Mouse (Mus musculus): Measurements from ENCODE around the gene Npnt. TPM values are rescaled to one million over a fixed set of nuclear protein-coding genes. Genes with fewer than 3 reads are reported as not detected.

Npnt gene
- polyA plus RNA-seq, 1 experiment from 2014 or later = 45.3 TPM

DNA sequence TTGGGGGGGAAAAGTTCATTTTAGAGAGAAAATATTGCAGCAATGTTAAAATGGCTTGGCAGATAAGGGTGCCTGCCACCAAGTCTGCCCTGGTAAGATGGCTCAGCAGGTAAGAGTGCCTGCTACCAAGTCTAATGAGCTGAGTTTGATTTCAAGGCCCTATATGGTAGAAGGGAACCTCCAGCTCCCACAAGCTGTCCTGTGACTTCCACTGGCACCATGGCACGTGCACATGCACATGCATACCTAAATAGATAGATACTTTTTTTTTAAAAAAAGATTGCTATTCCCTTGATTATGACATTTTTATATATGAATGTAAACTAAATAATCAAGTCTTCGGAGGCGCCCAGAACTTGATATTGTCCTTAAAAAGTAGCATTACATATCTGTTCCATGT lies 30.3 kb downstream of the Npnt start:
- Histone ChIP-seq H3K4me1 (replicated peaks; ENCODE audit: control insufficient read depth, insufficient read depth, low read length) (no peaks in the 10 kb centered on the region), H3K4me2 (ENCODE audit: low read length) (no peak overlapping the region), H3K36me3 (ENCODE audit: control insufficient read depth, insufficient read depth, low read length) (no peaks in the 10 kb centered on the region), H3K27ac (ENCODE audit: low read depth) (no peak overlapping the region), H3K9me3 (ENCODE audit: control insufficient read depth, low read length) (no peaks in the 10 kb centered on the region), H3K4me3 (ENCODE audit: low read depth, low read length) (no peak overlapping the region), H3K9ac (ENCODE audit: low read length) (no peak overlapping the region), H3K27me3 (replicated peaks; ENCODE audit: control insufficient read depth, insufficient read depth, low read length) (no peaks in the 10 kb centered on the region)
- 91% methylated on average over 3 of the region's 3 CpGs for WGBS
- no peak for DNase-seq (ENCODE audit: low spot score)
- ATAC-seq (replicated peaks; ENCODE audit: low FRiP score, low TSS enrichment, low read depth) = no peak

DNA sequence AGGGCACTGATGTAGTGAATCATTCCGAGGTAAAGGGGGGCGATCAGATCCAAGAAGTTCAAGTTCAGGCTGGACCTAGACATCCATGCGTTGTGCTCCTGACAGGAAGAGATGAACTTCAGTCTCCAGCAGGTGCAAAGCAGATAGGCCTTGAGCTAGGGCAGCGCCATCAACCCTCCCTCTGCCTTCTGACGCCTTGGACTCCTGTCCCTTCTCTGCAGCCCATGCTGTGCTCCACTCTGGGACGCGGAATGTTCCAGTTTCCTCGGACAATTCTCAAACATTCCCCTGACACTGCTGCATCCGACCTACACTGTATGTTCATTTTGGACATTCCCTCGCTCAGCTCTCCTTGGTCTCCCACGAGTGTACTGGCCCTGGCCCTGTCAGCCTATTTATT lies 30.9 kb downstream of the Npnt start:
- 90% methylated on average over 11 of the region's 11 CpGs for WGBS
- Histone ChIP-seq H3K27me3 (replicated peaks; ENCODE audit: control insufficient read depth, insufficient read depth, low read length) (no peaks in the 10 kb centered on the region), H3K27ac (ENCODE audit: low read depth) (no peak overlapping the region)

DNA sequence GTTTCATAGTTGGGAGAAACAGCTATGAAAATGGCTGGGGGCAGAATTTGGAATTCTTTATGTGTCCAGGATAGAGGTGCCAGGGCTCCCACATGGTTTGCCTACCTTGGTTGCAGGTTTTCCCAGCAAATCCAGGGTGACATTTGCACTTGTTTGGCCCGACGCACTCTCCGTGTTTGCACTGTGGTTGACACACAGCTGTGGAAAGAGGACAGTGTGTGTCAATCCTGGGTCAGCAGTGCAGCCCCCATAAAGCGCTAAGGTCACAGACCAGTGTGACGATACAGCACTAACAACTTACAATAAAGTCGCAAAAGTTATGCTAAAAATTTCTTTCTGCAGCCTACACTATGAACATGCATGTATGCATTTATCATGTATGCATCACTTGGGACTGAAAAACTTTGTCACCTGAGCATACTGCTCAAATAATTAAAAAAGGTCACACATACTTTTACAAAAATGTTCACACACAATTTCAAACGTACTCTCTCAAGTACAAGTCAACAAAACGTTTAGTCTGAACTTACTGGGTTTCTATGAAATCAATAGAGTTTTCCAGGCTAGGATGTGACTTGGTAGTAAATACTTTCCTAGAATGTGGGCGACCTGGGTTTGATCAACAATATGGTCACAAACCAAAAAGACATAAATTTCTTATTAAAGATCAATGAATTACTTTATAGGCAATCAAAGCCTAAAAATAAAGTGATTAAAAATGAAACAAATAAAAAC lies 32.6 kb downstream of the Npnt start:
- Histone ChIP-seq H3K4me2 (ENCODE audit: low read length) (no peak overlapping the region), H3K4me1 (replicated peaks; ENCODE audit: control insufficient read depth, insufficient read depth, low read length) (no peaks in the 10 kb centered on the region), H3K36me3 (ENCODE audit: control insufficient read depth, insufficient read depth, low read length) (no peaks in the 10 kb centered on the region), H3K9ac (ENCODE audit: low read length) (no peak overlapping the region), H3K4me3 (ENCODE audit: low read depth, low read length) (no peak overlapping the region), H3K9me3 (ENCODE audit: control insufficient read depth, low read length) (no peaks in the 10 kb centered on the region), H3K27me3 (replicated peaks; ENCODE audit: control insufficient read depth, insufficient read depth, low read length) (no peaks in the 10 kb centered on the region), H3K27ac (ENCODE audit: low read depth) (no peak overlapping the region)
- DNase-seq (ENCODE audit: low spot score) = no peak
- WGBS = 82% methylated on average over 9 of the region's 9 CpGs
- ATAC-seq (replicated peaks; ENCODE audit: low FRiP score, low TSS enrichment, low read depth) = no peak

More for the DNA sequence above, 30.9 kb downstream of the Npnt start:
- Histone ChIP-seq H3K36me3 (ENCODE audit: control insufficient read depth, insufficient read depth, low read length) (no peaks in the 10 kb centered on the region), H3K9me3 (ENCODE audit: control insufficient read depth, low read length) (no peaks in the 10 kb centered on the region), H3K9ac (ENCODE audit: low read length) (no peak overlapping the region), H3K4me1 (replicated peaks; ENCODE audit: control insufficient read depth, insufficient read depth, low read length) (no peaks in the 10 kb centered on the region), H3K4me3 (ENCODE audit: low read depth, low read length) (no peak overlapping the region), H3K4me2 (ENCODE audit: low read length) (no peak overlapping the region)
- DNase-seq (ENCODE audit: low spot score) (no peak), ATAC-seq (replicated peaks; ENCODE audit: low FRiP score, low TSS enrichment, low read depth) (no peak)

DNA sequence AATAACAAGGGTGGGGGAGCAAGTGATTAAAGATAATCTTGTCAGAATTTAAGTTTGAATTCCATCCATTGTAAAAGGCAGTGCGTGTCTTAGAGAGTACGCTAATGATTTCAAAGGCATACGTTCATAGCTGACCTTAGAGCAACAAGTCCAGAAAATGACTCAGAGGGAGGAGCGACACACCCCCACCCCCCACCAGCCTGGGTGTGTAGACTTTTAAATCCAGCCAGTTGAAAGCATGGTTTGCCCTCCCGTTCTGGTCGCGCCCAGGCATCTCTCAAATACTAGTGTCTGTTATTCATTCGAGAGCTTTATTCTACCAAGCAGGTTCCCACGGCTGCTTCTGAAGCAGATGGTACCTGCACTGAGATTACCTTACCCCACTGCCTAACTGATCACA lies 34.4 kb downstream of the Npnt start:
- no peaks in the 10 kb centered on the region for H3K36me3 ChIP-seq (ENCODE audit: control insufficient read depth, insufficient read depth, low read length)
- 82% methylated on average over 9 of the region's 9 CpGs for WGBS
- no peak overlapping the region for H3K9ac ChIP-seq (ENCODE audit: low read length)
- H3K4me1 ChIP-seq (replicated peaks; ENCODE audit: control insufficient read depth, insufficient read depth, low read length) = no peaks in the 10 kb centered on the region
- no peak overlapping the region for H3K27ac ChIP-seq (ENCODE audit: low read depth)
- ATAC-seq (replicated peaks; ENCODE audit: low FRiP score, low TSS enrichment, low read depth) = no peak
- H3K4me2 ChIP-seq (ENCODE audit: low read length) = no peak overlapping the region
- no peaks in the 10 kb centered on the region for H3K27me3 ChIP-seq (replicated peaks; ENCODE audit: control insufficient read depth, insufficient read depth, low read length)
- no peak for DNase-seq (ENCODE audit: low spot score)
- H3K4me3 ChIP-seq (ENCODE audit: low read depth, low read length) = no peak overlapping the region
- no peaks in the 10 kb centered on the region for H3K9me3 ChIP-seq (ENCODE audit: control insufficient read depth, low read length)

DNA sequence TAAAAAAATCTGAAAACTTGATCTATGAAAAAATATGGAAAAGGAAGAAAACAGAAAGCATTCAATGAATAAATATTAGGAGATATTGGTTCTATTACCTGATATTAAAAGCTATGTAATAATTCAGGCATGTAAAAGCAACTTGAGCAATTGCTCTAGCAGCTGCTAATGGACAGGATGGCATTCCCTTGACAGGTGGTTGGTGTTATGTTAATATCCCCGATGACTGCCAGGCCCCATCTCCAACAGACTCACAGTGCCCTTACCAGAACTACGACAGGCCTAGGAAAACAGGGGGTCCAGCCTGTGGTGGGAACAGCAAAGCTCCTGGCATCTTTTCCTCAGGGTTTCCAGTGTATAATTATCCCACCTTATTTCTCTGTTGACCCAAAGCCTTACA lies 37.7 kb downstream of the Npnt start:
- ATAC-seq (replicated peaks; ENCODE audit: low FRiP score, low TSS enrichment, low read depth) (no peak), DNase-seq (ENCODE audit: low spot score) (no peak)
- H3K27me3 ChIP-seq (replicated peaks; ENCODE audit: control insufficient read depth, insufficient read depth, low read length) = no peaks in the 10 kb centered on the region
- H3K4me1 ChIP-seq (replicated peaks; ENCODE audit: control insufficient read depth, insufficient read depth, low read length) = no peaks in the 10 kb centered on the region; the same call in 1 of the 2 replicates
- no peak overlapping the region for H3K9ac ChIP-seq (ENCODE audit: low read length)
- no peak overlapping the region for H3K27ac ChIP-seq (ENCODE audit: low read depth)
- H3K4me3 ChIP-seq (ENCODE audit: low read depth, low read length) = no peak overlapping the region
- no peak overlapping the region for H3K4me2 ChIP-seq (ENCODE audit: low read length)
- H3K36me3 ChIP-seq (ENCODE audit: control insufficient read depth, insufficient read depth, low read length) = no peaks in the 10 kb centered on the region
- 71% methylated on average over 2 of the region's 2 CpGs for WGBS
- no peaks in the 10 kb centered on the region for H3K9me3 ChIP-seq (ENCODE audit: control insufficient read depth, low read length)

DNA sequence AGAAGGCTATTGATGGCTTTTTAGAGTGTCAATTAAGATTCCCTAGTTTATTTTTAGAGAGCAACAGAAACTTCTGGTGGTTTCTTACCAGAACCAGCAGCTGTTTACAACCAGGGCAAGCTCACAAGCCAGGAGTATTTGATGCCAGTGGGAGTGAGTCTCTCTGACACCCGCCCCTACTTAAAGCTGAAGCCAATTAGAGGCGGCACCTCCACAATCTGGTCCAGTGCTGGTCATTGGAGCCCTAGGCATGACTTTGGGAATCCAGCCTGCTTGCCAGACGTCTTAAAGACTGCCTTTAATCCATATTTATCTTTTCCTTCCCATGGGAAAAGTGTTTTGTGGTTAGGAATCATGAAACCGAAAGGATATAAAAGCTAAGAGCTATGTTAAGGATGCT lies 38.4 kb downstream of the Npnt start:
- H3K27ac ChIP-seq (ENCODE audit: low read depth) = no peak overlapping the region
- H3K4me2 ChIP-seq (ENCODE audit: low read length) = no peak overlapping the region
- no peaks in the 10 kb centered on the region; the same call in 1 of the 2 replicates for H3K4me1 ChIP-seq (replicated peaks; ENCODE audit: control insufficient read depth, insufficient read depth, low read length)
- H3K27me3 ChIP-seq (replicated peaks; ENCODE audit: control insufficient read depth, insufficient read depth, low read length) = no peaks in the 10 kb centered on the region
- DNase-seq (ENCODE audit: low spot score) (no peak), ATAC-seq (replicated peaks; ENCODE audit: low FRiP score, low TSS enrichment, low read depth) (no peak)
- no peak overlapping the region for H3K4me3 ChIP-seq (ENCODE audit: low read depth, low read length)
- no peak overlapping the region for H3K9ac ChIP-seq (ENCODE audit: low read length)
- whole genome bisulfite sequencing = 63% methylated on average over 4 of the region's 4 CpGs
- no peaks in the 10 kb centered on the region for H3K9me3 ChIP-seq (ENCODE audit: control insufficient read depth, low read length)
- H3K36me3 ChIP-seq (ENCODE audit: control insufficient read depth, insufficient read depth, low read length) = no peaks in the 10 kb centered on the region

DNA sequence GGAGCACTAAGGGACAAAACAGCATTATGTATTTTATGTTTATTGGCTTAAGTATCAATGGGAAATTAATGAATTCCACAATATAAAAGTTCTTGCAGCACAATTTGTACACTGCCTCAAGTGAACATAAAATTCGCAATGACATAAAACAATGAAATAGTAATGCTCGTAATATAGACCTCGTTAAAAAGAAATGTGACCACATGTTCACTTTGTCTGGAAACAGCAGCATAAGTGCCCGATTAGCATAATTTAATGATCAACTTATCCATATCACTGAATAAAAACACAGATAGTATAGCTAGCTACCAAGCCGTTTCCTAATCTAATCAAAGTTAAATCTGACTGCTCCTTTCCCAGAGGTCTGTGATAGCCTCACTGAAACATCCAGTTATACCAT lies 39.4 kb downstream of the Npnt start:
- ATAC-seq (replicated peaks; ENCODE audit: low FRiP score, low TSS enrichment, low read depth) (no peak), DNase-seq (ENCODE audit: low spot score) (no peak)
- H3K27ac ChIP-seq (ENCODE audit: low read depth) = no peak overlapping the region
- no peaks in the 10 kb centered on the region for H3K9me3 ChIP-seq (ENCODE audit: control insufficient read depth, low read length)
- H3K36me3 ChIP-seq (ENCODE audit: control insufficient read depth, insufficient read depth, low read length) = no peaks in the 10 kb centered on the region
- 87% methylated on average over 5 of the region's 5 CpGs for WGBS
- no peaks in the 10 kb centered on the region; the same call in 1 of the 2 replicates for H3K4me1 ChIP-seq (replicated peaks; ENCODE audit: control insufficient read depth, insufficient read depth, low read length)
- no peak overlapping the region for H3K4me2 ChIP-seq (ENCODE audit: low read length)
- H3K27me3 ChIP-seq (replicated peaks; ENCODE audit: control insufficient read depth, insufficient read depth, low read length) = no peaks in the 10 kb centered on the region
- no peak overlapping the region for H3K4me3 ChIP-seq (ENCODE audit: low read depth, low read length)
- no peak overlapping the region for H3K9ac ChIP-seq (ENCODE audit: low read length)

DNA sequence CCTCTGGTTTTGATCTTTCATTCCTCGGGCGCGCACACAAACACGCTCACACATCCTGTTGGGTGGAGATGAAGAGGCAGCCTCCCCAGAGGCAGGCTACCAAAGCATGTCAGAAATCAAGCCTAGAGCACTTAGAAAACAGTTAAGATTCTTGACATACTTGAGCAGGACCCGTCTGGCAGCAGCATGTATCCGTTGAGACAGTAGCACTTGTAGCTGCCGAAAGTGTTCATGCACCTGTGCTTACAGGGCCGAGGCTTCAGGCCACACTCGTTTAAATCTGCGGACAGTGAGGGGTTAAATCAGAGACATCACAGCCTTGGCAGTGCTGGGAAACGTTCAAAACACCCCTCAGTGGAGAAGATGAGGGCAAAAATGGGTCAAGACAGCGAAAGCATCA lies 40.4 kb downstream of the Npnt start:
- no peaks in the 10 kb centered on the region; the same call in 1 of the 2 replicates for H3K4me1 ChIP-seq (replicated peaks; ENCODE audit: control insufficient read depth, insufficient read depth, low read length)
- H3K27ac ChIP-seq (ENCODE audit: low read depth) = no peak overlapping the region
- WGBS = 37% methylated on average over 12 of the region's 12 CpGs
- no peaks in the 10 kb centered on the region for H3K36me3 ChIP-seq (ENCODE audit: control insufficient read depth, insufficient read depth, low read length)
- H3K9ac ChIP-seq (ENCODE audit: low read length) = no peak overlapping the region
- DNase-seq (ENCODE audit: low spot score) = no peak
- ATAC-seq (replicated peaks; ENCODE audit: low FRiP score, low TSS enrichment, low read depth) = no peak
- no peak overlapping the region for H3K4me2 ChIP-seq (ENCODE audit: low read length)
- no peaks in the 10 kb centered on the region for H3K27me3 ChIP-seq (replicated peaks; ENCODE audit: control insufficient read depth, insufficient read depth, low read length)
- H3K9me3 ChIP-seq (ENCODE audit: control insufficient read depth, low read length) = no peaks in the 10 kb centered on the region
- no peak overlapping the region for H3K4me3 ChIP-seq (ENCODE audit: low read depth, low read length)

DNA sequence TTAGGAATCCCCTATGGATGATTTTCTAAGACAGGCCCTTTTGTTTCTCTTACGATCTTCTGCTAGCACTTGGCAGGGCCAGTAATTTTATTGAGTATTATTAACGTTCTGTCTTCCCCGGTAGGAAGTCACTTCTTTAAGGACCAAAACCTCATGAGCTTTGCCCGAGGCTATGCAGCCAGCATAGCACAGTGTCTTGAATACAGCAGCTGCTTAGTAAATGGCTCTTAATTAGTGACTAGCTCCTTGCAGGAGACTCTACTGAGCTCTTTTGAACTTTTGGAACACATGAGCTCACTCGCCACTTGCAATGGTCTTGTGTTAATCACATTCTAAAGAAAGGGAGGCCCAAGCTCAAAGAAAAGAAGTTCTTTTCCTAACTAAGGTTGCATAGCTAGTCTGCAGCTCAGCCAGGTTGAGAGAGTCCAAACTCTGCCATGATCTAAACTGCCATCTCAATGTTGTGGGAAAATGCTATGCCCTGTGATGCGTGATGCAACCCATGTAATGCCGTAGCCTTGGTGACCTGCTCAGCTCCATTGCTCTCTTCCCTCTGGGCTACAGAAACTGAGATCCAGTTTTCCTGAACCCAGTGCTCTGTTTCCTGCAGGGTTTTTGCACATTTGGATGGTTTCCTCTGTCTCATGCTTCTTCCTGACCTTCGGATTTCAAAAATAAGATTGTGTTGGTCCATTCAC lies 42.4 kb downstream of the Npnt start:
- Histone ChIP-seq H3K9ac (ENCODE audit: low read length) (no peak overlapping the region), H3K4me3 (ENCODE audit: low read depth, low read length) (no peak overlapping the region), H3K36me3 (ENCODE audit: control insufficient read depth, insufficient read depth, low read length) (no peaks in the 10 kb centered on the region), H3K27ac (ENCODE audit: low read depth) (no peak overlapping the region), H3K4me2 (ENCODE audit: low read length) (no peak overlapping the region), H3K27me3 (replicated peaks; ENCODE audit: control insufficient read depth, insufficient read depth, low read length) (no peaks in the 10 kb centered on the region), H3K9me3 (ENCODE audit: control insufficient read depth, low read length) (no peaks in the 10 kb centered on the region), H3K4me1 (replicated peaks; ENCODE audit: control insufficient read depth, insufficient read depth, low read length) (no peaks in the 10 kb centered on the region; the same call in 1 of the 2 replicates)
- DNase-seq (ENCODE audit: low spot score) (no peak), ATAC-seq (replicated peaks; ENCODE audit: low FRiP score, low TSS enrichment, low read depth) (no peak)
- WGBS = 83% methylated on average over 8 of the region's 8 CpGs

All from intestine, embryonic 14.5 days (tissue).